Mouse (Mus musculus) embryonic facial prominence, embryonic 14.5 days (tissue): ENCODE measurements around the gene Ldhal6b. TPM values are rescaled to one million over a fixed set of nuclear protein-coding genes. Genes with fewer than 3 reads are reported as not detected.

Experiments
- ATAC-seq: fragments of 200-750 bp; cut with Nextera tagmentation; 2 replicates; pipeline ENCODE4 v1.8.0; 2017; ENCODE audit warnings: low read depth, moderate number of reproducible peaks, moderate TSS enrichment
- DNase-seq: peaks from one replicate; pipeline ENCODE4 v3.0.0-alpha.2; 2015; ENCODE audit warnings: low spot score
- H3K27ac ChIP-seq: fragments of 300-500 bp; sonication (generic); replicated peaks from 2 replicates; pipeline ENCODE4 v1.5.1; 2014; ENCODE audit warnings: low read depth, mild to moderate bottlenecking, low read length, moderate library complexity
- H3K27me3 ChIP-seq: fragments of 300-500 bp; sonication (generic); replicated peaks from 2 replicates; pipeline ENCODE4 v1.6.1; 2014; ENCODE audit warnings: low read length; ENCODE audit not compliant: control insufficient read depth, insufficient read depth
- H3K36me3 ChIP-seq: fragments of 300-500 bp; sonication (generic); 2 replicates; pipeline ENCODE4 v1.6.1; 2014; ENCODE audit warnings: low read length, mixed read lengths; ENCODE audit not compliant: control insufficient read depth, insufficient read depth
- H3K4me1 ChIP-seq: fragments of 300-500 bp; sonication (generic); 2 replicates; pipeline ENCODE4 v1.6.1; 2014; ENCODE audit warnings: antibody characterized with exemption, low read length; ENCODE audit not compliant: control insufficient read depth, insufficient read depth
- H3K4me2 ChIP-seq: fragments of 300-500 bp; sonication (generic); 2 replicates; pipeline ENCODE4 v1.6.1; 2014; ENCODE audit warnings: low read depth, mild to moderate bottlenecking, low read length, moderate library complexity, mixed read lengths
- H3K4me3 ChIP-seq: fragments of 300-500 bp; sonication (generic); 2 replicates; pipeline ENCODE4 v1.5.1; 2014; ENCODE audit warnings: low read depth, mild to moderate bottlenecking, low read length
- H3K9ac ChIP-seq: fragments of 300-500 bp; sonication (generic); 2 replicates; pipeline ENCODE4 v1.6.1; 2014; ENCODE audit warnings: low read depth, mild to moderate bottlenecking, low read length, moderate library complexity, mixed read lengths
- H3K9me3 ChIP-seq: fragments of 300-500 bp; sonication (generic); 2 replicates; pipeline ENCODE4 v1.6.1; 2016; ENCODE audit warnings: low read length; ENCODE audit not compliant: control insufficient read depth
- WGBS: fragments of 180-500 bp; shearing (Covaris S2); extraction: QIAGEN DNeasy Blood & Tissue Kit; methylation state at CpG from one replicate; pipeline ENCODE4 v1.1.7; 2014; 5-methylcytosine and 5-hydroxymethylcytosine counted together
- polyA plus RNA-seq: library from polyadenylated mRNA; unstranded; fragments of >200 nt; fragmentation: Nextera tagmentation; extraction: Ambion mirVana; gene quantifications from 2 replicates; pipeline ENCODE4 v1.2.1, GENCODE M21; 2014

The Ldhal6b gene
- polyA plus RNA-seq, 1 experiment from 2014 or later = 0.15 TPM

DNA sequence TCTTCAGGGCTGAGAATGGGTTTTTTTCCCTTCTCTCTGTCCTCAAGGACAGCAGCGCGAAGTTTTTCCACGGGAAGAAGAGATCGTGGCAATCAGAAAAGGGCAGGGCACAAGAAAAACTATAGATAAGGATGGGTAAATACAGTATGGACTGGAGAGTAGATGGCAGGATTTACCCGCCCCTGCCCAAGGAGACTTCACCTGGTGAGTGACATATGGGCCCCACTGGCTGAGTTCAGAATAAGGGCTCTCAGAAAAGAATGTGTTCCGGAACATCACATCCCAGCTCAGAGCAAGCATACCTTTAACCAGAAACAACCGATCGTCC, 21.2 kb upstream of the Ldhal6b start:
- Histone ChIP-seq H3K27me3 (no peaks in the 10 kb centered on the region), H3K4me3 (peak overlapping the region; percentile 61), H3K4me2 (peak overlapping the region; percentile 86), H3K27ac (peak overlapping the region; percentile 61; the same call in 1 of the 2 replicates), H3K9ac (peak overlapping the region; percentile 80), H3K36me3 (0 out of 2 replicates have a peak, but pooled peaks cover 3% of the 10 kb centered on the region), H3K9me3 (no peaks in the 10 kb centered on the region), H3K4me1 (peaks cover 9% of the 10 kb centered on the region)
- WGBS = 2% methylated on average over 8 of the region's 8 CpGs
- DNase-seq (no peak), ATAC-seq (peak; percentile 16; the same call in 1 of the 2 replicates)

DNA sequence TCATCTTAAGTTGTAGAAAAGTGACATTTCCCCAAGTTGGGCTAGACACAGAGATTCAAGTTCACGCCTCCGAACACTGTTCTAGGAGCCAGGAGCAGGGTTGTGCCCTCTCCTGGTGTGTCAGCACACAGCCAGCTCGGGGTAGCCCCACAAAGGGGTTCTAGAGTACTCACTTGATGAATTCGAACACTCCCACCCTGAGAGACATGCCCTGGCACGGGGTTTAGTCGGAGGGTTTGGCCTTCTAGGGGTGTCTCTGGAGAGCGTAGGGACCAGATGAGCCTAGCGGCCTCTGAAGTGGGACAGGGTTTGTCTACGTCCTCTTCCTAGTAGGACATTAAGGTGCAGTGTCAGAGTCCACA, 11.2 kb upstream of the Ldhal6b start:
- Histone ChIP-seq H3K4me1 (no peaks in the 10 kb centered on the region), H3K27me3 (no peaks in the 10 kb centered on the region), H3K9me3 (no peaks in the 10 kb centered on the region), H3K36me3 (peaks cover 45% of the 10 kb centered on the region), H3K27ac (no peak overlapping the region), H3K9ac (no peak overlapping the region), H3K4me3 (no peak overlapping the region), H3K4me2 (no peak overlapping the region)
- 0 out of 2 replicates have a peak, but pooled peaks have one; percentile 38 for ATAC-seq
- DNase-seq = no peak
- WGBS = 75% methylated on average over 9 of the region's 9 CpGs

DNA sequence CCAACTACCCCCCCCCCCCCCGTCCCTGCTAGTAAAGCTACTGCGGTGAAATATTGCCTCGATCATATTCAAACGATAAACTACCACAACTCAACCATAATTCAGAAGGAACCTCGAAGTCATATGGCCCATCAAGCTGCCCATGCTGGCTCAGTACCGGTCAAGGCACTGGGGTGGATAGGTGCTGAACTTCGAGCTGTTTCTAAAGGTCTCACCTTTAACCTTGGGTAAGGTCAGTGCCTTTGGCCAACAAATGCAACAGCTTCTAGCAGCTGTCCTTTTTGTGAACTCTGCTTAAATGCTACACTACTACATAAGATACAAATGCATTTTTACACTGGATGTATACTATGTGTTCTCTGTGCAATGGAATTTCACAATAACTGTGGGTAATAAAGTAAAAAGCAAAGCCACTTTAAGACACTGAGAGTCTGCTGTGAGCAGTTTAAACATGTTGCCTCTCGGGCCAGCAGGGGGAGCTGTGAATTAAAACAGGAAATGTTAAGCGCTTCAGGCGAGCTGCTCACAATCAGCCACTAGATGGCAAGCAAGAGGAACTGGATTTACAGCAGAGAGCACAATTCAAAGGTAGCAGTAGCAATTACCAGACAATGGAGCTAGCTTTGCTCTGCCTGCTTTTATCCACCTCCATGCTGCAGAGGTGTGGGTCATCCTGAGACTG, 10.7 kb upstream of the Ldhal6b start:
- DNase-seq = peak; percentile 96
- H3K36me3 ChIP-seq = peaks cover 45% of the 10 kb centered on the region
- H3K4me2 ChIP-seq = no peak overlapping the region
- no peaks in the 10 kb centered on the region for H3K9me3 ChIP-seq
- H3K4me3 ChIP-seq = no peak overlapping the region
- no peak overlapping the region for H3K9ac ChIP-seq
- ATAC-seq = peak; percentile 77
- no peak overlapping the region for H3K27ac ChIP-seq
- H3K4me1 ChIP-seq = no peaks in the 10 kb centered on the region
- 57% methylated on average over 10 of the region's 10 CpGs for WGBS
- H3K27me3 ChIP-seq = no peaks in the 10 kb centered on the region

DNA sequence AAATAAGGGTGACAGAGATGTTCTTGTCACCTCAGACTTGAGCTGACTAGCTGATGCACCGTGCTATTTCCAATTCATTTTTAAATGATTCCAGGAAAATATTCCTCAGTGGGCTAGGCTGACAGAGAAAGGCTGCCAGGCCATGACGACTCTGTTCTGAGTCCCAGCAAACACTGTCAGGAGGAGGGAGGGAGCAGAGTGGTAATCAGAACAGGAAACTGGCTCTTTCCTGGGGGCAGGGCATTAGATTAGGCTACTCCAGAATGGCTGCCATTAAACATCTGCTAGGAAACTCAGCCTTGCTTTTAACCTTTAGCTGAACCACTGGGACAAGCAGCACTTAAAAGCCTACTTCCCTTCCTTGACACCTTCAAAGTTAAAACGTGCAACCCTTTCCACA, 6.6 kb upstream of the Ldhal6b start:
- ATAC-seq = no peak
- no peak for DNase-seq
- no peaks in the 10 kb centered on the region for H3K27me3 ChIP-seq

DNA sequence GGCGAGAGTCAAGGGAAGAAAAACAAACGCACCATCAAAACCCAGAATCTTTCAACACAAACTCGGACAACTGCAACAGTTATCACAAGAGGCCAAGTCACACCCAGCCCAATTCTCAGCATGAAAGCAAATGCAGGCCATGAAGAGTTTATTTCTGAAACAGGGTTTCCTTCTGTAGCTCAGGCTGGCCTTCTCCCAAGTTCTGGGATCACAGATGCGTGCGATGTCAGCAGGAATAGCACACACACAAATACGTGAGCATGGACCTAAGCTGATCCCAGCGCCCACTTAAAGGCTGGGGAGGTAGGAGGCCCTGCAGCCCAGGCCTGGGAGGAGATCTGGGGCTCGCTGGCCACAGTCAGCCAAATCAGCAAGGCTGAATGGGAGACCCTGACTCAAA, 5.6 kb upstream of the Ldhal6b start:
- Histone ChIP-seq H3K27ac (no peak overlapping the region), H3K9ac (no peak overlapping the region), H3K27me3 (no peaks in the 10 kb centered on the region), H3K4me3 (no peak overlapping the region), H3K4me1 (no peaks in the 10 kb centered on the region), H3K9me3 (no peaks in the 10 kb centered on the region), H3K36me3 (peaks cover 14% of the 10 kb centered on the region; the same call in 1 of the 2 replicates), H3K4me2 (no peak overlapping the region)
- DNase-seq (no peak), ATAC-seq (no peak)
- WGBS = 87% methylated on average over 8 of the region's 8 CpGs

More for the DNA sequence above, 6.6 kb upstream of the Ldhal6b start:
- no peaks in the 10 kb centered on the region for H3K9me3 ChIP-seq
- no peak overlapping the region for H3K9ac ChIP-seq
- peaks cover 11% of the 10 kb centered on the region for H3K36me3 ChIP-seq
- no peak overlapping the region for H3K4me2 ChIP-seq
- H3K27ac ChIP-seq = no peak overlapping the region
- 46% methylated on average over 3 of the region's 3 CpGs for WGBS
- no peaks in the 10 kb centered on the region for H3K4me1 ChIP-seq
- no peak overlapping the region for H3K4me3 ChIP-seq

- no peak overlapping the region for H3K4me2 ChIP-seq
- no peaks in the 10 kb centered on the region for H3K9me3 ChIP-seq
- DNase-seq (peak; percentile 32), ATAC-seq (no peak)
- no peaks in the 10 kb centered on the region for H3K27me3 ChIP-seq
- no peak overlapping the region for H3K4me3 ChIP-seq
- peaks cover 30% of the 10 kb centered on the region; the same call in 1 of the 2 replicates for H3K36me3 ChIP-seq
- H3K9ac ChIP-seq = no peak overlapping the region
- no peaks in the 10 kb centered on the region for H3K4me1 ChIP-seq
- H3K27ac ChIP-seq = no peak overlapping the region
- WGBS = 45% methylated on average over 4 of the region's 4 CpGs
These were observed 3.3 kb upstream of the Ldhal6b start for GRCm38 (mm10) chr17:5421835-5422234.

DNA sequence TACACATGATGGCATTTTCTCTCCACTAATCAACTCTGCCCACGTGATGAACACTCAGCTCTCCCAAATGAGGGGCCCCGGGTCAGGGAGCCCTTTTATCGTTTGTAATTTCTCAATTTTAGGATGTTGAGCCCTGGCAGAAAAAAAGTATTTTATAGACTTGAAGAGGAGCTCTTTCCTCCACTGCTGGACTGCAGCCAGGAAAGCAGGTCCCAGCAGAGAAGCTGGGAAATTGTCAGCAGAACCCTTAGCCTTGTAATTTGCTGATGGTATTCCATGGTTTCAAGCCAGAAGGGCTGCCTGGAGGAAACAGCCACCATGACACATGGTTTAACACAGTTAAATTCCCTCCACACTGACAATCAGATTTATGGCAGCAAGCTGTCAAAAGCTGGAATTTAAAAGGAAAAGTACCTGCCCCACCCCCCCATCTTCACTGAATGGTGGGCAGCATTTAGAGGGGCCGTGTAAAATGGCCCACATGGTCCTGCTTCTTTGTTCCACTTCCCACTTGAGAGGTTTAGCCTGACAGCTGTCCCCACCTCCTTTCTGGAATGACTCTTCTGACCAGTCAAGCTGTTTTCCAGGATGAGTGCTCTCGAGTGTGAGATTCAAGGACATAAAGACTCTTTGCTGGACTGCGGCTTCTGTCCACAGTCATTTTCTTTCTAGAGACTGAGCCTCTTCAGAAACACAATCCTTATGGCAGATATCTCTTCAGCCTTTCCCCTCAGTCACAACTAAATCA, 1.4 kb upstream of the Ldhal6b start:
- no peak overlapping the region for H3K9ac ChIP-seq
- no peak for ATAC-seq
- 85% methylated on average over 6 of the region's 6 CpGs for WGBS

DNA sequence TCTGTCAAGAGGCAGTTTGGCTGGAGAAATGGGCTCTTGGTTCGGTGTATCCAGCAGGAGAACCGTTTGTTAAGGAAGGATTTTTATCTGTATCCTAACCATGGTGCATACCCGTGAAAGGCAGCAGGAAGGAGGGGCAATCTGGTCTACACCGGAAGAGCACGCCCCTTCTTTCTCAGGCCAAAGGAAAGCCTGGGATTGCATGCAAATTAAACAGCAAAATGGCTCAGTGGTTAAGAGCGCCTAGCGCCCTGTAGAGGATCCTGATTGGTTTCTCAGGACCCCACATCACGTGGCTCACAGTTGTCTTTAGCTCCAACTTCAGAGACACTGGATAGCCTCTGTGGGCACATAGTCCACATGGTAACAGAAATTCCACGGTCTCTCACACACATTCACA, 489 bp upstream of the Ldhal6b start:
- no peaks in the 10 kb centered on the region for H3K4me1 ChIP-seq
- ATAC-seq (no peak), DNase-seq (no peak)
- peaks cover 30% of the 10 kb centered on the region; the same call in 1 of the 2 replicates for H3K36me3 ChIP-seq
- 92% methylated on average over 9 of the region's 9 CpGs for WGBS
- no peaks in the 10 kb centered on the region for H3K9me3 ChIP-seq
- H3K9ac ChIP-seq = no peak overlapping the region
- H3K27me3 ChIP-seq = no peaks in the 10 kb centered on the region
- no peak overlapping the region for H3K4me2 ChIP-seq
- no peak overlapping the region for H3K27ac ChIP-seq
- no peak overlapping the region for H3K4me3 ChIP-seq

More for the DNA sequence above, 1.4 kb upstream of the Ldhal6b start:
- Histone ChIP-seq H3K9me3 (no peaks in the 10 kb centered on the region), H3K27ac (no peak overlapping the region), H3K4me2 (no peak overlapping the region), H3K4me1 (no peaks in the 10 kb centered on the region), H3K4me3 (no peak overlapping the region), H3K36me3 (peaks cover 30% of the 10 kb centered on the region; the same call in 1 of the 2 replicates), H3K27me3 (no peaks in the 10 kb centered on the region)
- no peak for DNase-seq
